Mouse (Mus musculus) stomach, embryonic 15.5 days (tissue): ENCODE data around the gene Vti1b. TPM values are rescaled to one million over a fixed set of nuclear protein-coding genes. Genes with fewer than 3 reads are reported as not detected.

Experiments used
- ATAC-seq: fragments of 200-750 bp; cut with Nextera tagmentation; 2 replicates; pipeline ENCODE4 v1.8.0; 2017; ENCODE audit warnings: low read depth, moderate number of reproducible peaks, moderate TSS enrichment; ENCODE audit not compliant: insufficient read depth, low FRiP score
- H3K27ac ChIP-seq: fragments of 300-500 bp; sonication (generic); 2 replicates; pipeline ENCODE4 v1.5.1; 2015; ENCODE audit warnings: mild to moderate bottlenecking, inconsistent platforms
- H3K27me3 ChIP-seq: fragments of 300-500 bp; sonication (generic); replicated peaks from 2 replicates; pipeline ENCODE4 v1.6.1; 2015; ENCODE audit warnings: inconsistent platforms
- H3K36me3 ChIP-seq: fragments of 300-500 bp; sonication (generic); 2 replicates; pipeline ENCODE4 v1.6.1; 2015; ENCODE audit warnings: inconsistent platforms
- H3K4me1 ChIP-seq: fragments of 300-500 bp; sonication (generic); 2 replicates; pipeline ENCODE4 v1.6.1; 2015; ENCODE audit warnings: inconsistent platforms
- H3K4me2 ChIP-seq: fragments of 300-500 bp; sonication (generic); 2 replicates; pipeline ENCODE4 v1.6.1; 2015; ENCODE audit warnings: mild to moderate bottlenecking, inconsistent platforms
- H3K4me3 ChIP-seq: fragments of 300-500 bp; sonication (generic); replicated peaks from 2 replicates; pipeline ENCODE4 v1.5.1; 2015; ENCODE audit warnings: inconsistent platforms
- H3K9ac ChIP-seq: fragments of 300-500 bp; sonication (generic); 2 replicates; pipeline ENCODE4 v1.6.1; 2015; ENCODE audit warnings: inconsistent platforms
- H3K9me3 ChIP-seq: fragments of 300-500 bp; sonication (generic); 2 replicates; pipeline ENCODE4 v1.6.1; 2016; ENCODE audit warnings: inconsistent platforms
- WGBS: fragments of 180-500 bp; shearing (Covaris S2); methylation state at CpG from one replicate; pipeline ENCODE4 v1.1.7; 2015; 5-methylcytosine and 5-hydroxymethylcytosine counted together
- polyA plus RNA-seq: library from polyadenylated mRNA; unstranded; fragments of >200 nt; fragmentation: Nextera tagmentation; extraction: Ambion mirVana; gene quantifications from 2 replicates; pipeline ENCODE4 v1.2.1, GENCODE M21; 2015

Gene Vti1b
- polyA plus RNA-seq, 1 experiment from 2014 or later, result 107 TPM

DNA sequence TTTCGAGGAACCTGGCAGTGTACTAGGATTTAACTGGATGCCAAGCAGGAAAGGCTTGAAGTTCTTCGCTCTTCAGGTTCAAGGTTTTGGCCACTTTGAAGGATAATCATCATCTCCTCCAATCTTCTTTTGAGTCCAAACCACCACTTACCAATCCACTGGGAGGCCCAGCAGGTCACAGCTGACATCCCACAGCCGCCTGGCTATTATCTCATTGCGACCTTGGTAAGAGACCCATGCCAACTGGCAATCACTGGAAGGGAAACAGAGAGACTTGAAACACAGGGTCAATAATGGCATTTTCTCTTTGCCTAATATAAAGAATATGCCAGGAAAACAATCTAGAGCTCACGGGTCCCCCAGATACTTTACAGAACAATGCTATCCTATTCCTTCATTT lies 3.5 kb upstream of the Vti1b start:
- H3K9ac ChIP-seq, result no peak overlapping the region
- no peaks in the 10 kb centered on the region for H3K9me3 ChIP-seq
- H3K4me3 ChIP-seq, result no peak overlapping the region
- WGBS, result 91% methylated on average over 5 of the region's 5 CpGs
- H3K36me3 ChIP-seq, result peaks cover 8% of the 10 kb centered on the region; the same call in 1 of the 2 replicates
- no peaks in the 10 kb centered on the region for H3K4me1 ChIP-seq
- H3K4me2 ChIP-seq, result no peak overlapping the region
- no peak overlapping the region for H3K27ac ChIP-seq
- no peak for ATAC-seq
- no peaks in the 10 kb centered on the region for H3K27me3 ChIP-seq

DNA sequence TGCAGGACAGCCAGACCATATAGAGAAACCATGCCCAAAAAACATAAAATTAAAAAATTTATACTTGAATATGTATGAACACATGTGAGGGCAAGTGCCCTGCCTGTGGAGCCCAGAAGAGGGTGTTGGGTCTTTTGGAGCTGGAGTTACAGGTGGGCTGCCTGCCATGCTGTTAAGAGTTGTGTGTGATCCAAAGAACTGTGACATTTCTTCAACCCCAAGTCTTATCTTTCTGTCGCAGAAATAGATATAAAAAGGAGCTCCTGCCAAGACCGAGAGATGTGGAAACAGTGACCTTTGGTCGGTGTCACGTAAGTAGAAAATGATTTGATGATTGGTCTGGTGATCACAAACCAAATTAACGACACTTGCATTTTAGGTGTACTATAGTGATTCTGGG lies 1.3 kb upstream of the Vti1b start:
- Histone ChIP-seq H3K4me3 (no peak overlapping the region), H3K36me3 (peaks cover 8% of the 10 kb centered on the region; the same call in 1 of the 2 replicates), H3K27me3 (no peaks in the 10 kb centered on the region), H3K27ac (no peak overlapping the region), H3K4me2 (no peak overlapping the region), H3K9ac (no peak overlapping the region), H3K9me3 (no peaks in the 10 kb centered on the region), H3K4me1 (peaks cover 2% of the 10 kb centered on the region; the same call in 1 of the 2 replicates)
- ATAC-seq, result no peak
- 74% methylated on average over 5 of the region's 5 CpGs for WGBS

DNA sequence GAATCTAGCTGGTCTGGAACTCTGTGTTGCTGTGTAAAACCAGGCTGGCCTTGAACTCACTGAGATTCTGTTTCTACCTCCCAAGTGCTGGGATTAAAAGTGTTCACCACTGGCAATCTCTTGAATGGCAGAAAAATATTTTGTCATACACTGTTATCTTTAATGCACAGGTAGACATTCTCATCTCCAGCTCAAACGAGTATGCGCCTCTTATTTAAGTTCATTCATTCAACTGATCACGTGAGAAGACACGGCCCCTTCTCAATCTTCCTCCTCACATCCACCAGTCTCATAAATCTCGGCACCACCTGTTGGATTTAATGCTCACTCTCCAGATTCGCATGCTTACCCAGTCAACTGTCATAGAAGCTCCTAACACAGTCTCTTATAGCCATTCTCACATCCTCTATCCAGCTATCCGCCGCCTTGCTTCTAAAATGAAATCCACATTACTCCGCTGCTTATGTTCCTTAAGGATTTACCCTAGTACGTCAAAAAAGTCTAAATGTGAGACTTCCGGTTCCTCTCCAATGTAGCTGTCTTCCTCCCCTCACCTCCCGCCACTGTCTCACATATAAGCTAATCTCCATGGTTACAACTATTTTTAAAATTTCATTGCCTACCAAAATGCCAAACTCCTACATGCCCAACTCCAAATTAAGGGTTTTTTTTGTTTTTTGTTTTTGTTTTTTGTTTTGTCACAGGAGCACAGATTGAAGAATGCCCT lies 1.0 kb downstream of the Vti1b start:
- ATAC-seq, result no peak
- Histone ChIP-seq H3K27me3 (no peaks in the 10 kb centered on the region), H3K4me3 (peak overlapping the region; percentile 81), H3K4me2 (peak overlapping the region; percentile 62), H3K4me1 (peaks cover 2% of the 10 kb centered on the region; the same call in 1 of the 2 replicates), H3K27ac (peak overlapping the region; percentile 93), H3K36me3 (peaks cover 8% of the 10 kb centered on the region; the same call in 1 of the 2 replicates), H3K9ac (peak overlapping the region; percentile 70), H3K9me3 (no peaks in the 10 kb centered on the region)
- 25% methylated on average over 12 of the region's 12 CpGs for WGBS

DNA sequence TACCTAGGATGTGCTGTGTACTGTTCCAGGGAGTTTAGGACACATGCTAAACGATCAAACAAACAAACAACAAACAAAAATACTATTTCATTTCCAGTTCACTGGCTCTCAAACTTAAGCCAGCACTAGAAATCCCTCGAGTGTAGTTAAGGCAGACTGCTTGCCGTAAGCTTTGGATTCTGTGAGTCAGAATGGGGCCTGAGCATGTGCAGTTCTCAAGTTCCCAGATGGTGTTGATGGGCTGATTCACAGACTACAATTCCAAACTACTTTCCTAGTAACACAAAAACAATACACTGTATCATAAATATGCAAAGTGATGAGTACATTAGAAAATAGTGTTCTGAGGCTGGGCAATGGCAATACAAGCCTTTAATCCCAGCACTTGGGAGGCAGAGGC lies 2.0 kb downstream of the Vti1b start:
- WGBS, result 73% methylated on average over 3 of the region's 3 CpGs
- Histone ChIP-seq H3K9ac (no peak overlapping the region), H3K27ac (no peak overlapping the region)

DNA sequence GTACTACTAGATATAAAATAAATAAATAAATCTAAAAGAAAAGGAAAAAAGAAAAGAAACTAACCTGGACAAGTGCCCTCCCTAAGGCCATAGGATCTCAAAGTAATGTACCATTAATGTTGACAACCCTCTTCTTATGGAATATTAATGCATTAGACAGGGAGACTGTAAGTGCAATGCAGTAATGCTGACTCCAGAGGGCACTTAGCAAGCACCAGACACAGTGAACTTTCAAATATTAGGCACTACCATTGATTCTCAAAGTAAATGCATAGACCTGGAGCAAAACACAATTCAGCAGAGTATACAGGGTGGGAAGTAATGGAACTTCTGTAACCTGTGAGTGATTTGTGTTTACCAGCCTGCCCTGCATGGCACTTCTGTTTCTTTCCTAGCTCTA lies 3.3 kb downstream of the Vti1b start:
- H3K36me3 ChIP-seq, result 0 out of 2 replicates have a peak, but pooled peaks cover 4% of the 10 kb centered on the region
- H3K4me3 ChIP-seq, result no peak overlapping the region
- no peak overlapping the region for H3K9ac ChIP-seq
- no peaks in the 10 kb centered on the region for H3K9me3 ChIP-seq
- H3K4me2 ChIP-seq, result no peak overlapping the region
- no peak for ATAC-seq
- no peaks in the 10 kb centered on the region for H3K27me3 ChIP-seq
- no peak overlapping the region for H3K27ac ChIP-seq
- peaks cover 2% of the 10 kb centered on the region; the same call in 1 of the 2 replicates for H3K4me1 ChIP-seq

More for the DNA sequence above, 2.0 kb downstream of the Vti1b start:
- Histone ChIP-seq H3K4me3 (no peak overlapping the region), H3K4me1 (peaks cover 2% of the 10 kb centered on the region; the same call in 1 of the 2 replicates), H3K27me3 (no peaks in the 10 kb centered on the region), H3K9me3 (no peaks in the 10 kb centered on the region), H3K4me2 (no peak overlapping the region), H3K36me3 (peaks cover under 1% of the 10 kb centered on the region; the same call in 1 of the 2 replicates)
- ATAC-seq, result no peak

DNA sequence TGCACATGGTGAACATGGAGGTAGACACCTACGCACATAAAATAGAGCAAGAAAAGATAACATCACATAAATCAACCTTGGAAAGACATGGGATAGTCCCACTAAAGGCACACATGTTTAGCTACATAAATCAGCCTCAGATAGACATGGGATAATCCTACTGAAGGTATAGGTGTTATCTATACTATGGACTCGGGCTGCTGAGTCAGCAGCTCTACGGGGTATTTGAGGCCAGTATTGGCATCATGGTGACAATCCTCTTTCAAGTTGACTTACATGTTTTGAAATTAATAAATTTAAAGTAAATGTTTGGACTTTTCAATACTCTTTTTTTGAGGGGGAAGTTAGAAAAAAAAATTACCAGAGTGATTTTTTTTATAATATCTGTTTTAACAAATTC lies 9.6 kb downstream of the Vti1b start:
- Histone ChIP-seq H3K4me2 (no peak overlapping the region), H3K9ac (no peak overlapping the region), H3K27me3 (no peaks in the 10 kb centered on the region), H3K9me3 (no peaks in the 10 kb centered on the region), H3K27ac (no peak overlapping the region), H3K36me3 (peaks cover 29% of the 10 kb centered on the region; the same call in 1 of the 2 replicates), H3K4me1 (no peaks in the 10 kb centered on the region), H3K4me3 (no peak overlapping the region)
- no peak for ATAC-seq
- 90% methylated on average over 3 of the region's 3 CpGs for WGBS

DNA sequence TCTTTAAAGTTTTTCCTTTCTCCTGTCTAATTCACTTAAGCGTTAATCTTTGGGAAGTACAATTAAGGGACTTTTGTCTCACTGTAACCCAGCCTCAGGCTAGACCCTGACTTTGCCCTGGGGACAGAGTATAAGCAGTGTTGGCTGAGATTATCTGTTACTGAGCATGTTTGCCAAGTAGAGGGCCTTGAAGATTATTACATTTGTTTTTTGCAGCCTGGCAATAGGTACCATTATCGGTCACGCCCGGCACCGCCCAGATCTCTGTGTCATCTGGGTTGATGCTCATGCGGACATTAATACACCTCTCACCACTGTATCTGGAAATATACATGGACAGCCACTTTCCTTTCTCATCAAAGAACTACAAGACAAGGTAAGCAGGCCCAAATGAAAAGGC lies 22.8 kb downstream of the Vti1b start:
- no peak overlapping the region for H3K9ac ChIP-seq
- H3K4me1 ChIP-seq, result no peaks in the 10 kb centered on the region
- no peak overlapping the region for H3K4me3 ChIP-seq
- no peaks in the 10 kb centered on the region for H3K36me3 ChIP-seq
- H3K4me2 ChIP-seq, result no peak overlapping the region
- H3K9me3 ChIP-seq, result no peaks in the 10 kb centered on the region
- no peak overlapping the region for H3K27ac ChIP-seq
- H3K27me3 ChIP-seq, result no peaks in the 10 kb centered on the region
- WGBS, result 89% methylated on average over 6 of the region's 6 CpGs
- ATAC-seq, result no peak

DNA sequence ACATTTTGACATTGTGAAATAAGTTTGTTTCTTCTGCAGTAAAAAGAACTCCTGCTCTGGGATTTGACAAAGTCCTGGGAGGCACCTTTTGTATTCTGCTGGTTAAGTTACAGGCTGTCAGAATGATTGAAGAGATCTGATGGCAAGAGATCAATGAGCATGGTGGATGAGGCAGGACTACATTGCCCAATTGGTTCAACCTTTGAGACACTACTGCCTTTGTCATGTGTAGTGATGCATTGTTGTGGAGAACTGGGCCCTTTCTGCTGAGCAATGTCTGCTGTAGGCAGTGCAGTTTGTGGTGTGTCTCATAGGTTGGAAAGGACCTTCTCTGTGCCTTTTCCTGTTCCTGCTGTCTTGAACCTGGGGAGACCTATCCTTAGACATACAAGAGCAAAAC lies 31.1 kb downstream of the Vti1b start:
- Histone ChIP-seq H3K27ac (no peak overlapping the region), H3K9ac (no peak overlapping the region), H3K9me3 (no peaks in the 10 kb centered on the region), H3K4me2 (no peak overlapping the region), H3K4me3 (no peak overlapping the region), H3K27me3 (no peaks in the 10 kb centered on the region), H3K36me3 (no peaks in the 10 kb centered on the region), H3K4me1 (no peaks in the 10 kb centered on the region)
- ATAC-seq, result no peak

DNA sequence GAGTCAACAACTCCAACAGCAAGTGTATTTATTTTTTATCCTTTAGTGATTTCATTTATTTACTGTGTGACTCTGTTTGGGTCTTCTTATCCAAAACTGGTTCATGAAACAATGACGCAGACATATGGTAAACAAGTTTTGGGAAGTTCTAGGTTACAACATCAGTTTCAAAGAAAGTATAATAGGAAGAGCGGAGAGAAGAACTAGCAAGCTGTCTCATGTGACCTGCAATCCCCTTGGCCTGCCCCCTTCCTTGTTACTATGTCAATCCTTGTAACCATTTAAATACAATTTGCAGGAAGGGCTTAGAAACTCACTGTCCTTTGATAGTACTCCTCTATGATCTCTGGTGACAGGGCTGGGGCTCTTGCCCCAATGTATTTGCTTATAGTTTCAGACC lies 31.7 kb downstream of the Vti1b start:
- Histone ChIP-seq H3K27me3 (no peaks in the 10 kb centered on the region), H3K36me3 (no peaks in the 10 kb centered on the region), H3K4me2 (no peak overlapping the region), H3K27ac (no peak overlapping the region), H3K4me1 (no peaks in the 10 kb centered on the region), H3K4me3 (no peak overlapping the region), H3K9me3 (no peaks in the 10 kb centered on the region), H3K9ac (no peak overlapping the region)
- WGBS, result 86% methylated on average over 2 of the region's 2 CpGs
- ATAC-seq, result no peak

DNA sequence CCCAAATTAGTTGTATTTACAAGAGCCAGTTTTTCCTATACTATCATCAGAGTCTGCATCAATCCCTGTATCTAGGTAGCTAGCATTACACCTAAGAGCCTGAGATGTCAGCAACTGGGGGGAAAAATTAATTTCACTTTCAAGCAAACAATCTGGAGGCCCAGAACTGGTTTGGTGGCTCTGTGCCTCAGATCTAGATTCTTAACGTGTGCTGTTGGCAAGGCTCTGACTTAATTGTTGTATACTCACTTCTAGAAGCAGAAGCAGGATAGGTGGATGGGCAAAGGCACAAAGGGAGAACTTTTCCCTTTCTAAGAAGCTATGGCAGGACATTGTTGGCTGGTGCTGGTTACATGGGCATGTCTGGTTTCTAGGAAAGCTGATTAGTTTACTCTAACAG lies 33.0 kb downstream of the Vti1b start:
- Histone ChIP-seq H3K27me3 (no peaks in the 10 kb centered on the region), H3K4me2 (no peak overlapping the region), H3K27ac (no peak overlapping the region), H3K9me3 (no peaks in the 10 kb centered on the region), H3K4me1 (no peaks in the 10 kb centered on the region), H3K9ac (no peak overlapping the region), H3K36me3 (no peaks in the 10 kb centered on the region), H3K4me3 (no peak overlapping the region)
- WGBS, result 38% methylated on average over 1 of the region's 1 CpGs
- no peak for ATAC-seq

DNA sequence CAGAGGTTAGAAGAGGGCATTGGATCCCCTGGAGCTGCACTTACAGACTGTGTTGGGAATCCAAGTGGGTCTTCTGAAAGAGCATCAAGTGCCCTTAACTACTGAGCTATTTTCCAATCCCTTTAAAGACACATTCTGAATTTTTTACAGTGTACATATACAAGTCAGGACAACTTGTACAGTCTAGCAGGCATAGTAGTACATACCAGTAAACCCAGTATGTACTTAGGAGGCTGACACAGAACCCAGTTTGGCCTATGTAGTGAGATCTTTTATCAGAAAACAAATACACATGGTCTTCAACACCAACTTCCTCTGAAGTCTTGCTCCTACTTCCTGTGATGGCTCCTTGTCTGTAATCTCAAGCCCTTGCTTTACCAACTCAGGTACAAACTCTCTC lies 33.5 kb downstream of the Vti1b start:
- Histone ChIP-seq H3K9ac (no peak overlapping the region), H3K36me3 (no peaks in the 10 kb centered on the region), H3K27me3 (no peaks in the 10 kb centered on the region), H3K9me3 (no peaks in the 10 kb centered on the region), H3K4me1 (no peaks in the 10 kb centered on the region), H3K27ac (no peak overlapping the region), H3K4me2 (no peak overlapping the region), H3K4me3 (no peak overlapping the region)
- ATAC-seq, result no peak

DNA sequence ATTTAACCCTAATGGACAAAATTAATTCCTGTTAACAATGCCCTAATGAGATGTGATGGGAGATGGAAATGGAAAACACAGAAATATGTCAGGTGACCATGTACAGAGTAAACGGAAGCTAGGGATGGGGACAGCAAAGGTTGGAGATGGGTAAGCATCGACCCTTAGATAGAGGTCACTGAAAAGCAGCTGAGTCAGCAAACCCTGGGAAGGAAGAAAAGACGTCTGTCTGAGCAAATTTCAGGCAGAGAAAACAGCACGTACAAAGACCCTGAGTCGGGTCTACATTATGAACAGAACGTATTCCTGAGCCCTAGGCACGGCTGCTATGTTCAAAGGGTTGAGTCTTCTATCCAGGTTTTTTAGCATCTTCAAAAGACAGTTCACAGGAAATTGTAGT lies 35.5 kb downstream of the Vti1b start:
- ATAC-seq, result no peak
- Histone ChIP-seq H3K9me3 (no peaks in the 10 kb centered on the region), H3K4me2 (no peak overlapping the region), H3K4me3 (no peak overlapping the region), H3K9ac (no peak overlapping the region), H3K27ac (no peak overlapping the region), H3K27me3 (peaks cover 14% of the 10 kb centered on the region; the same call in 1 of the 2 replicates), H3K36me3 (no peaks in the 10 kb centered on the region), H3K4me1 (no peaks in the 10 kb centered on the region)
- WGBS, result 69% methylated on average over 7 of the region's 7 CpGs

DNA sequence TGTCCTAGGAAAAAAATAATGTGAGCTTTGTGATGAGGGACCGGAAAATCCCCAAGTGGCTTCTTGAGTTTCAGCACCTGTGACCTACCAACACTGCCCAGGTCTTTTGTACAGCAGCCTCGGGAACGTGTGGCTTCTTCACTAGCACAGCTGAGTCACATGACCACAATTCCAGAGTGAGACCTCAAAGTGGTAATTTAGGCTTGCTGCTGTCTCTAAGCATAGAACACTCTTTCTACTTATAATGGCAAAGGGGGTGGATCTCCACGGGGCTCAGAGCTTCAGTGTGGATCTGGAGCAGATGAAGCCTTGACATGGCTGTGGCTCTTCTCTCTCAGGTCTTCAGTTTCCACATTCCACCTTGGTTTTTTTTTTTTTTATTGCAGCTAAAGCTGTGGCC lies 37.4 kb downstream of the Vti1b start:
- 32% methylated on average over 4 of the region's 4 CpGs for WGBS
- H3K36me3 ChIP-seq, result no peaks in the 10 kb centered on the region
- no peak overlapping the region for H3K27ac ChIP-seq
- no peak overlapping the region for H3K4me2 ChIP-seq
- H3K9me3 ChIP-seq, result no peaks in the 10 kb centered on the region
- H3K27me3 ChIP-seq, result peaks cover 32% of the 10 kb centered on the region
- no peak for ATAC-seq
- peaks cover 12% of the 10 kb centered on the region for H3K4me1 ChIP-seq
- H3K9ac ChIP-seq, result no peak overlapping the region
- no peak overlapping the region for H3K4me3 ChIP-seq
